Mouse (Mus musculus) E14TG2a.4 (cell line): ENCODE results near the gene Vwf.

Source experiments
- CTCF ChIP-seq: conservative IDR thresholded peaks from 2 replicates; pipeline ENCODE4 v1.5.1; 2014; ENCODE audit warnings: low read length
- POU5F1 ChIP-seq: IDR thresholded peaks from 2 replicates; pipeline ENCODE4 v1.6.1; 2014; ENCODE audit warnings: low read length, borderline replicate concordance

GRCm38 (mm10) chr6:125687986-125688385 is 141.4 kb downstream of the Vwf start:
- no peak for TF ChIP-seq CTCF
- TF ChIP-seq POU5F1 = no peak
